Mouse (Mus musculus) erythroblast, embryonic 14.5 days (primary cell): ENCODE measurements at regions not wholly inside any gene's neighbourhood (a gene's known extent, or its start where the extent isn't known, plus 50 kb on each side); places are given as distances from the start of the nearest gene placed in this dataset.

Experiments
- GATA1 ChIP-seq: IDR thresholded peaks from 2 replicates; pipeline ENCODE4 v1.6.1; 2012; ENCODE audit warnings: low read length, inconsistent platforms, mixed read lengths
- TAL1 ChIP-seq: IDR thresholded peaks from 3 replicates; pipeline ENCODE4 v1.6.1; 2012; ENCODE audit warnings: low read length, inconsistent platforms, mixed read lengths

GRCm38 (mm10) chr4:153098591-153098990 is 384.0 kb downstream of the Ajap1 start:
- TF ChIP-seq GATA1 (no peak), TAL1 (no peak)
